ENCODE assay signal across 20 mouse cellular contexts in genomic region chr8:122086064-122086463, GRCm38 (mm10).
DNase-seq lines count a peak whose midpoint lies in the region.
"Had no signal": no experiment of that assay in that cellular context is flagged by ENCODE, and none has a peak within 500 bp of the region (broad histone marks: within the 10 kb centered on the region; RNA-seq: fewer than 3 reads in every experiment).

No protein-coding gene starts in this region.

- H3K9me3 ChIP-seq in heart, embryonic 10.5 days: no peaks in the 10 kb centered on the region
- H3K9me3 ChIP-seq: heart, embryonic 15.5 days; intestine, embryonic 15.5 days; limb, embryonic 12.5 days; midbrain, embryonic 15.5 days; neural tube, embryonic 12.5 days had no signal

- peaks cover 25% of the 10 kb centered on the region; the same call in 1 of the 2 replicates for H3K27me3 ChIP-seq in heart, embryonic 10.5 days (ENCODE audit: insufficient read depth, poor library complexity, severe bottlenecking)
- H3K27me3 ChIP-seq: intestine, embryonic 15.5 days; midbrain, embryonic 15.5 days; neural tube, embryonic 12.5 days had no signal

- H3K36me3 ChIP-seq in heart, embryonic 10.5 days: no peaks in the 10 kb centered on the region
- H3K36me3 ChIP-seq: heart, embryonic 15.5 days; intestine, embryonic 15.5 days; limb, embryonic 12.5 days; midbrain, embryonic 15.5 days; neural tube, embryonic 12.5 days had no signal

- intact Hi-C loops in heart, postnatal 36 days (cut with DNase I): no loop called here
- intact Hi-C loops in gastrocnemius, postnatal 36 days (cut with DNase I): no loop called here

- peak; percentile 13 for DNase-seq in adrenal gland, postnatal 25 days
- no peak for DNase-seq in adrenal gland, postnatal 10 days
- no peak for DNase-seq in heart, embryonic 10.5 days (ENCODE audit: low spot score)
- DNase-seq in heart, postnatal 36 days: no peak
- DNase-seq in cerebellum, adult 9-10 months: peak; percentile 28
- DNase-seq in ovary, postnatal 14 days (ENCODE audit: low spot score): no peak
- DNase-seq in gastrocnemius, postnatal 36 days: no peak
- DNase-seq: kidney, adult 8-10 months; kidney, postnatal 10 days; liver, postnatal 0 days; retina, postnatal 1 day; right cerebral cortex, postnatal 25 days; spleen, adult 18-20 months; thymus, postnatal 25 days had no signal

- H3K4me1 ChIP-seq in heart, embryonic 10.5 days: peaks cover 26% of the 10 kb centered on the region
- H3K4me1 ChIP-seq: heart, embryonic 15.5 days; intestine, embryonic 15.5 days; midbrain, embryonic 15.5 days; neural tube, embryonic 12.5 days had no signal

- WGBS in heart, embryonic 10.5 days: 74% methylated on average over 12 of the region's 12 CpGs

- peak overlapping the region; percentile 33; the same call in 1 of the 2 replicates for H3K27ac ChIP-seq in heart, embryonic 10.5 days
- H3K27ac ChIP-seq: heart, embryonic 15.5 days; intestine, embryonic 15.5 days; limb, embryonic 12.5 days; macrophage; midbrain, embryonic 15.5 days; neural tube, embryonic 12.5 days had no signal

- no peak overlapping the region for H3K4me3 ChIP-seq in heart, embryonic 10.5 days
- H3K4me3 ChIP-seq: heart, embryonic 15.5 days; intestine, embryonic 15.5 days; limb, embryonic 12.5 days; midbrain, embryonic 15.5 days; neural tube, embryonic 12.5 days had no signal

Comparison
In these comparisons a context has a peak if more than half of its experiments do, and no peak if none do; other contexts are left out.
1. DNase-seq: peak in adrenal gland, postnatal 25 days (single experiment) and cerebellum, adult 9-10 months (single experiment); none in adrenal gland, postnatal 10 days (single experiment), heart, embryonic 10.5 days (single experiment), heart, postnatal 36 days (0 of 2), ovary, postnatal 14 days (single experiment) and gastrocnemius, postnatal 36 days (0 of 2).